Mouse (Mus musculus) adrenal gland, postnatal 36 days (tissue): ENCODE measurements around the gene Loxl4. TPM values are rescaled to one million over a fixed set of nuclear protein-coding genes. Genes with fewer than 3 reads are reported as not detected.

Experiments
- DNase-seq, 2 experiments: peaks; one replicate each; pipeline ENCODE4 v3.0.0; 2021; ENCODE audit warnings: mixed read lengths in 1 of 2
- total RNA-seq, 2 experiments: library from RNA; stranded (reverse); gene quantifications; 2 replicates each; pipeline ENCODE4 v1.2.3; 2021

The Loxl4 gene
- total RNA-seq, 2 experiments from 2014 or later, result 1.4 to 2.0 TPM

GRCm38 (mm10) chr19:42608082-42608481 lies 4.5 kb downstream of the Loxl4 start:
- DNase-seq, result peak in 1 of 2 experiments; percentile 31

GRCm38 (mm10) chr19:42602576-42602975 lies 10.0 kb downstream of the Loxl4 start:
- DNase-seq, result no peak

- no peak for DNase-seq
Measured at GRCm38 (mm10) chr19:42602041-42602440, 10.6 kb downstream of the Loxl4 start.

- DNase-seq, result peak; percentile 36 to 66
Measured at GRCm38 (mm10) chr19:42601445-42601844, 11.2 kb downstream of the Loxl4 start.

GRCm38 (mm10) chr19:42600591-42600990 lies 12.0 kb downstream of the Loxl4 start:
- no peak for DNase-seq

- DNase-seq, result no peak
Measured at GRCm38 (mm10) chr19:42599891-42600290, 12.7 kb downstream of the Loxl4 start.

- no peak for DNase-seq
Measured at GRCm38 (mm10) chr19:42597896-42598295, 14.7 kb downstream of the Loxl4 start.

GRCm38 (mm10) chr19:42597286-42597685 lies 15.3 kb downstream of the Loxl4 start:
- no peak for DNase-seq

- DNase-seq, result no peak
Measured at GRCm38 (mm10) chr19:42595066-42595465, 17.5 kb downstream of the Loxl4 start.

GRCm38 (mm10) chr19:42593456-42593855 lies 19.2 kb downstream of the Loxl4 start:
- DNase-seq, result no peak

- DNase-seq, result no peak
Measured at GRCm38 (mm10) chr19:42591534-42591933, 21.1 kb downstream of the Loxl4 start.

GRCm38 (mm10) chr19:42589246-42589645 lies 23.4 kb downstream of the Loxl4 start:
- DNase-seq, result no peak

GRCm38 (mm10) chr19:42587704-42588103 lies 24.9 kb downstream of the Loxl4 start:
- DNase-seq, result no peak

- DNase-seq, result no peak
Measured at GRCm38 (mm10) chr19:42584188-42584587, 28.4 kb downstream of the Loxl4 start.

- no peak for DNase-seq
Measured at GRCm38 (mm10) chr19:42583677-42584076, 28.9 kb downstream of the Loxl4 start.

GRCm38 (mm10) chr19:42582811-42583370 lies 29.7 kb downstream of the Loxl4 start:
- DNase-seq, result no peak

- no peak for DNase-seq
Measured at GRCm38 (mm10) chr19:42580701-42581100, 31.9 kb downstream of the Loxl4 start.

- peak; percentile 55 to 59 for DNase-seq
Measured at GRCm38 (mm10) chr19:42578631-42579030, 34.0 kb downstream of the Loxl4 start.

- no peak for DNase-seq
Measured at GRCm38 (mm10) chr19:42576856-42577255, 35.8 kb downstream of the Loxl4 start.

- no peak for DNase-seq
Measured at GRCm38 (mm10) chr19:42575317-42575716, 37.3 kb downstream of the Loxl4 start.

GRCm38 (mm10) chr19:42571291-42571690 lies 41.3 kb downstream of the Loxl4 start:
- DNase-seq, result no peak

- peak; percentile 51 to 53 for DNase-seq
Measured at GRCm38 (mm10) chr19:42569076-42569475, 43.5 kb downstream of the Loxl4 start.

GRCm38 (mm10) chr19:42567020-42567419 lies 45.6 kb downstream of the Loxl4 start:
- DNase-seq, result no peak

- DNase-seq, result peak in 1 of 2 experiments; percentile 16
Measured at GRCm38 (mm10) chr19:42566283-42567019, 46.2 kb downstream of the Loxl4 start.
